In genomic region chr11:19202602-19203517, GRCm38 (mm10) we compare ENCODE assay signal across 13 mouse cellular contexts.
A peak's percentile ranks its signal among the peaks of the same experiment; 100 is the strongest.
DNase-seq lines count a peak whose midpoint lies in the region; ATAC-seq and TF ChIP-seq lines count a peak whose summit lies in the region.
"Had no signal": no experiment of that assay in that cellular context is flagged by ENCODE, and none has a peak within 500 bp of the region (broad histone marks: within the 10 kb centered on the region; RNA-seq: fewer than 3 reads in every experiment).

No protein-coding gene starts in this region.

- H3K4me2 ChIP-seq in forebrain, embryonic 12.5 days: no peak overlapping the region
- H3K4me2 ChIP-seq in forebrain, embryonic 13.5 days: no peak overlapping the region
- H3K4me2 ChIP-seq in midbrain, embryonic 13.5 days (replicated peaks): no peak overlapping the region

- peak; percentile 61; the same call in 1 of the 2 replicates for ATAC-seq in forebrain, embryonic 12.5 days (ENCODE audit: low FRiP score)
- ATAC-seq in forebrain, embryonic 13.5 days: no peak
- ATAC-seq in midbrain, embryonic 13.5 days: peak; percentile 51; the same call in 1 of the 2 replicates
- no peak for ATAC-seq in erythroid progenitor cell, adult 5-6 weeks (replicated peaks; ENCODE audit: low FRiP score, poor library complexity, severe bottlenecking)

- H3K4me1 ChIP-seq in forebrain, embryonic 12.5 days: peaks cover 20% of the 10 kb centered on the region
- peaks cover 18% of the 10 kb centered on the region for H3K4me1 ChIP-seq in forebrain, embryonic 13.5 days
- H3K4me1 ChIP-seq in ES-E14 (ENCODE audit: control insufficient read depth in 2 of 2, insufficient read depth in 2 of 2, low read length in 2 of 2, poor library complexity in 1 of 2): no peaks in the 10 kb centered on the region
- H3K4me1 ChIP-seq in hindbrain, embryonic 10.5 days (replicated peaks): peaks cover 37% of the 10 kb centered on the region
- peaks cover 30% of the 10 kb centered on the region for H3K4me1 ChIP-seq in midbrain, embryonic 13.5 days (replicated peaks)

- 28% methylated on average over 8 of the region's 8 CpGs for WGBS in forebrain, embryonic 12.5 days
- WGBS in forebrain, embryonic 13.5 days: 24% methylated on average over 8 of the region's 8 CpGs
- WGBS in hindbrain, embryonic 10.5 days: 39% methylated on average over 8 of the region's 8 CpGs
- WGBS in midbrain, embryonic 13.5 days: 17% methylated on average over 8 of the region's 8 CpGs

- H3K27ac ChIP-seq in forebrain, embryonic 12.5 days: no peak overlapping the region
- H3K27ac ChIP-seq in forebrain, embryonic 13.5 days: no peak overlapping the region
- no peak overlapping the region for H3K27ac ChIP-seq in ES-E14 (ENCODE audit: insufficient read depth, low read depth, low read length, poor library complexity, severe bottlenecking)
- peak overlapping the region; percentile 62 for H3K27ac ChIP-seq in hindbrain, embryonic 10.5 days
- no peak overlapping the region for H3K27ac ChIP-seq in midbrain, embryonic 13.5 days

- no peak for DNase-seq in ES-E14 (ENCODE audit: low read depth, low spot score)
- no peak for DNase-seq in hindbrain, embryonic 10.5 days (ENCODE audit: low spot score)
- no peak for DNase-seq in liver
- DNase-seq in lung, postnatal 10 days: no peak
- DNase-seq: cerebellum, adult 8-10 months; gastrocnemius, postnatal 25 days; thymus, adult 2 months had no signal

- H3K9ac ChIP-seq in forebrain, embryonic 12.5 days: no peak overlapping the region
- no peak overlapping the region for H3K9ac ChIP-seq in forebrain, embryonic 13.5 days
- H3K9ac ChIP-seq in ES-E14 (ENCODE audit: insufficient read depth, low read depth, low read length, poor library complexity, severe bottlenecking): no peak overlapping the region
- H3K9ac ChIP-seq in midbrain, embryonic 13.5 days (replicated peaks): no peak overlapping the region

- 0 out of 2 replicates have a peak, but pooled peaks cover 16% of the 10 kb centered on the region for H3K27me3 ChIP-seq in forebrain, embryonic 12.5 days
- H3K27me3 ChIP-seq in forebrain, embryonic 13.5 days: 0 out of 2 replicates have a peak, but pooled peaks cover 2% of the 10 kb centered on the region
- H3K27me3 ChIP-seq in hindbrain, embryonic 10.5 days (ENCODE audit: insufficient read depth, poor library complexity, severe bottlenecking): no peaks in the 10 kb centered on the region
- no peaks in the 10 kb centered on the region for H3K27me3 ChIP-seq in midbrain, embryonic 13.5 days

- no peaks in the 10 kb centered on the region for H3K9me3 ChIP-seq in forebrain, embryonic 12.5 days
- no peaks in the 10 kb centered on the region for H3K9me3 ChIP-seq in forebrain, embryonic 13.5 days (replicated peaks)
- no peaks in the 10 kb centered on the region for H3K9me3 ChIP-seq in ES-E14 (ENCODE audit: control insufficient read depth, insufficient read depth, low read depth, low read length)
- no peaks in the 10 kb centered on the region for H3K9me3 ChIP-seq in hindbrain, embryonic 10.5 days
- no peaks in the 10 kb centered on the region for H3K9me3 ChIP-seq in midbrain, embryonic 13.5 days
- H3K9me3 ChIP-seq: G1E had no signal

- H3K4me3 ChIP-seq in forebrain, embryonic 12.5 days (replicated peaks): no peak overlapping the region
- H3K4me3 ChIP-seq in forebrain, embryonic 13.5 days: no peak overlapping the region
- H3K4me3 ChIP-seq in ES-E14 (ENCODE audit: insufficient read depth in 1 of 2, low read depth in 1 of 2, low read length in 2 of 2, poor library complexity in 1 of 2, severe bottlenecking in 1 of 2): no peak overlapping the region
- H3K4me3 ChIP-seq in hindbrain, embryonic 10.5 days: no peak overlapping the region
- H3K4me3 ChIP-seq in midbrain, embryonic 13.5 days (replicated peaks): no peak overlapping the region
- H3K4me3 ChIP-seq: erythroblast, embryonic 14.5 days had no signal

- H3K36me3 ChIP-seq in forebrain, embryonic 12.5 days (replicated peaks): no peaks in the 10 kb centered on the region
- H3K36me3 ChIP-seq in forebrain, embryonic 13.5 days (ENCODE audit: poor library complexity, severe bottlenecking): no peaks in the 10 kb centered on the region
- no peaks in the 10 kb centered on the region for H3K36me3 ChIP-seq in ES-E14 (ENCODE audit: control insufficient read depth, insufficient read depth, low read length, poor library complexity, severe bottlenecking)
- no peaks in the 10 kb centered on the region for H3K36me3 ChIP-seq in hindbrain, embryonic 10.5 days
- H3K36me3 ChIP-seq in midbrain, embryonic 13.5 days: no peaks in the 10 kb centered on the region
- H3K36me3 ChIP-seq: G1E had no signal

- in situ Hi-C loops in ES-E14 (cut with MboI; ENCODE audit: low sequenced_read_pairs in 2 of 2, unreplicated experiment in 2 of 2): no loop called here

TF ChIP-seq in ES-E14, 5 proteins besides CTCF, POLR2A, EP300 and RAD21:
- TF ChIP-seq CHD2 (IDR thresholded peaks at IDR 0.05; ENCODE audit: low read depth, low read length): no peak
- peak; percentile 76 for TF ChIP-seq ZNF384 (IDR thresholded peaks at IDR 0.05; ENCODE audit: low read depth, low read length)
- no peak for TF ChIP-seq HCFC1 (IDR thresholded peaks at IDR 0.05; ENCODE audit: borderline replicate concordance, insufficient read depth, low read length)

Comparison
In these comparisons a context has a peak if more than half of its experiments do, and no peak if none do; other contexts are left out.
1. ATAC-seq: peak in forebrain, embryonic 12.5 days (single experiment) and midbrain, embryonic 13.5 days (single experiment); none in forebrain, embryonic 13.5 days (single experiment) and erythroid progenitor cell, adult 5-6 weeks (single experiment).